In the genomic region with DNA sequence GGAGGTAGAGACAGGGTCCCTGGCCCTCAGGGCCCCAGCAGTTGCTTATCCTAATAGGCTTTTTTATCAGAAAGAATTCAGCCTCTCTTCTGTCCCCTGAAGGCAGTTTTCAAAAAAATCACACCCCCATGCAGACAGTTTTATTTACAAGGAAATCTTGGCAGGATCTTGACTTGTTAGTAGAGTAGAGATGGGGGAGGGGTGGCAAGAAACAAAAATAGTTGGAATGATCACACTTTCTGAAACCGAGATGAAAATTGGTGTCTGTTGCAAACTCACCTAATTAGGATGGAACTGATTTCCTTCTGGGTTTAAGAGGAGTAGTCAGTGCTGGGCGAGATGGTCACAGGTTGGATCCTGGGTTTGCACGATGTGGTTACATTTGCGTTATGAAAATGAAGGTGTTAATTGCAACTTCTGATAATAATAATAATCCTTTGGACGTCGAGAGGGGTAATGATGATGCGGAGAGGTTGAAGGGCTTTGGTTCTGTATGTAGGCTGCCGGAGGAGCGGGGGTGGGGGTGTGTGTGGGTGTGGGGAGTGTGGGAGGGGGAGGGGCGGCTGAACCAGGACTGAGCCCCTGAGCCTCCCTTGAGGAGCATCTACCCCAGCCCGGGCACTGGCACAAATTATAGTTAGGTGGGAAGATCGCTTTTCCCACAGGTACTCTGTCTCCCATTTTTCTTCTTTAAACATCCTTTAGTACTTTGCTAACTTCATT, we compare ENCODE assay signal across 11 mouse cellular contexts. TPM values are rescaled to one million over a fixed set of nuclear protein-coding genes. Genes with fewer than 3 reads are reported as not detected.
DNase-seq lines count a peak whose midpoint lies in the region; ATAC-seq and TF ChIP-seq lines count a peak whose summit lies in the region.
"Had no signal": no experiment of that assay in that cellular context is flagged by ENCODE, and none has a peak within 500 bp of the region (broad histone marks: within the 10 kb centered on the region; RNA-seq: fewer than 3 reads in every experiment).

No protein-coding gene starts in this region.

- TF ChIP-seq CTCF in lung, postnatal 0 days (IDR thresholded peaks at IDR 0.05) = no peak
- no peak for TF ChIP-seq CTCF in lung, adult 2 months (IDR thresholded peaks at IDR 0.05; ENCODE audit: insufficient read depth, low read length)

- no peak overlapping the region for H3K9ac ChIP-seq in lung, postnatal 0 days (replicated peaks; ENCODE audit: low read depth)
- H3K9ac ChIP-seq in forebrain, embryonic 13.5 days = 0 out of 2 replicates have a peak overlapping the region, but pooled peaks have one; percentile 89
- no peak overlapping the region for H3K9ac ChIP-seq in stomach, embryonic 14.5 days (replicated peaks; ENCODE audit: low read depth, low read length)
- H3K9ac ChIP-seq: liver, embryonic 15.5 days had no signal

- TF ChIP-seq EP300 in lung, postnatal 0 days (IDR thresholded peaks at IDR 0.05) = no peak

- H3K36me3 ChIP-seq in lung, postnatal 0 days (ENCODE audit: insufficient read depth, low read length) = no peaks in the 10 kb centered on the region
- peaks cover 8% of the 10 kb centered on the region; the same call in 1 of the 2 replicates for H3K36me3 ChIP-seq in forebrain, embryonic 13.5 days (ENCODE audit: poor library complexity, severe bottlenecking)
- no peaks in the 10 kb centered on the region for H3K36me3 ChIP-seq in limb, embryonic 10.5 days
- H3K36me3 ChIP-seq in stomach, embryonic 14.5 days (ENCODE audit: control insufficient read depth, insufficient read depth, low read length) = no peaks in the 10 kb centered on the region
- H3K36me3 ChIP-seq: G1E; liver, embryonic 15.5 days had no signal

- 0 out of 2 replicates have a peak, but pooled peaks cover 7% of the 10 kb centered on the region for H3K27me3 ChIP-seq in lung, postnatal 0 days (replicated peaks; ENCODE audit: insufficient read depth, low read length)
- H3K27me3 ChIP-seq in forebrain, embryonic 13.5 days = no peaks in the 10 kb centered on the region
- H3K27me3 ChIP-seq in limb, embryonic 10.5 days (ENCODE audit: low read depth, poor library complexity, severe bottlenecking) = peaks cover 92% of the 10 kb centered on the region
- peaks cover 11% of the 10 kb centered on the region; the same call in 1 of the 2 replicates for H3K27me3 ChIP-seq in stomach, embryonic 14.5 days (ENCODE audit: control insufficient read depth, insufficient read depth, low read length)

- H3K27ac ChIP-seq in lung, postnatal 0 days (ENCODE audit: low read length) = no peak overlapping the region
- H3K27ac ChIP-seq in forebrain, embryonic 13.5 days = peak overlapping the region; percentile 87
- H3K27ac ChIP-seq in limb, embryonic 10.5 days = no peak overlapping the region
- no peak overlapping the region for H3K27ac ChIP-seq in stomach, embryonic 14.5 days (ENCODE audit: low read length)
- H3K27ac ChIP-seq: liver, embryonic 15.5 days had no signal

- 0 out of 2 replicates have a peak overlapping the region, but pooled peaks have one; percentile 99 for H3K4me2 ChIP-seq in lung, postnatal 0 days (replicated peaks; ENCODE audit: low read depth, low read length)
- peak overlapping the region; percentile 88 for H3K4me2 ChIP-seq in forebrain, embryonic 13.5 days
- peak overlapping the region; percentile 99; the same call in 1 of the 2 replicates for H3K4me2 ChIP-seq in stomach, embryonic 14.5 days (replicated peaks; ENCODE audit: low read depth, low read length)

- TF ChIP-seq POLR2A in lung, adult 2 months (IDR thresholded peaks at IDR 0.05; ENCODE audit: borderline replicate concordance, extremely low read depth, low read depth, low read length) = no peak

- no peak for ATAC-seq in lung, postnatal 0 days
- ATAC-seq in forebrain, embryonic 13.5 days = no peak
- no peak for ATAC-seq in stomach, embryonic 14.5 days (ENCODE audit: insufficient number of reproducible peaks, insufficient read depth, low FRiP score, low read depth)

- peaks cover 19% of the 10 kb centered on the region for H3K4me1 ChIP-seq in lung, postnatal 0 days (ENCODE audit: insufficient read depth, low read depth, low read length)
- peaks cover 55% of the 10 kb centered on the region for H3K4me1 ChIP-seq in forebrain, embryonic 13.5 days
- peaks cover 42% of the 10 kb centered on the region for H3K4me1 ChIP-seq in limb, embryonic 10.5 days
- H3K4me1 ChIP-seq in stomach, embryonic 14.5 days (ENCODE audit: control insufficient read depth, insufficient read depth, low read length) = peaks cover 7% of the 10 kb centered on the region; the same call in 1 of the 2 replicates
- peaks cover 5% of the 10 kb centered on the region; the same call in 1 of the 2 replicates for H3K4me1 ChIP-seq in lung, adult 2 months (ENCODE audit: control insufficient read depth, insufficient read depth, low read length)

- no peaks in the 10 kb centered on the region for H3K9me3 ChIP-seq in lung, postnatal 0 days (ENCODE audit: low read length)
- H3K9me3 ChIP-seq in forebrain, embryonic 13.5 days (replicated peaks) = 0 out of 2 replicates have a peak, but pooled peaks cover 4% of the 10 kb centered on the region
- no peaks in the 10 kb centered on the region for H3K9me3 ChIP-seq in limb, embryonic 10.5 days (replicated peaks)
- H3K9me3 ChIP-seq in stomach, embryonic 14.5 days (ENCODE audit: control insufficient read depth, low read depth, low read length) = no peaks in the 10 kb centered on the region
- H3K9me3 ChIP-seq: G1E; liver, embryonic 15.5 days had no signal

- no peak for DNase-seq in lung, postnatal 0 days (ENCODE audit: low spot score)
- no peak for DNase-seq in lung, postnatal 4 days
- DNase-seq in limb, embryonic 10.5 days (ENCODE audit: low spot score) = no peak
- no peak for DNase-seq in right cerebral cortex, postnatal 4 days
- no peak for DNase-seq in gastrocnemius, postnatal 25 days
- no peak for DNase-seq in lung, adult 2 months
- DNase-seq: gastrocnemius, postnatal 10 days had no signal

- no peak overlapping the region for H3K4me3 ChIP-seq in lung, postnatal 0 days (ENCODE audit: low read depth, low read length)
- peak overlapping the region; percentile 84 for H3K4me3 ChIP-seq in forebrain, embryonic 13.5 days
- peak overlapping the region; percentile 81 for H3K4me3 ChIP-seq in limb, embryonic 10.5 days
- H3K4me3 ChIP-seq in stomach, embryonic 14.5 days (ENCODE audit: low read depth, low read length) = no peak overlapping the region; the same call in 1 of the 2 replicates
- no peak overlapping the region for H3K4me3 ChIP-seq in lung, adult 2 months (replicated peaks; ENCODE audit: extremely low read depth, low read depth, low read length)

- 7% methylated on average over 11 of the region's 12 CpGs for WGBS in lung, postnatal 0 days
- WGBS in forebrain, embryonic 13.5 days = 3% methylated on average over 12 of the region's 12 CpGs
- WGBS in limb, embryonic 10.5 days = 8% methylated on average over 12 of the region's 12 CpGs
- 8% methylated on average over 12 of the region's 12 CpGs for WGBS in stomach, embryonic 14.5 days
- 10% methylated on average over 12 of the region's 12 CpGs for WGBS in lung, adult 2 months

RNA-seq across cellular contexts. Expression of a gene that starts 1.0 kb away (rescaled TPM):
- 0.86 and 1.3 TPM in 2 replicates for polyA plus RNA-seq in lung, postnatal 0 days (2015; fragmentation: Nextera tagmentation; extraction: Ambion mirVana)
- polyA plus RNA-seq in forebrain, embryonic 13.5 days (2015; fragmentation: Nextera tagmentation; extraction: Ambion mirVana) = 24.9 and 27.5 TPM in 2 replicates
- polyA plus RNA-seq in limb, embryonic 10.5 days (2016; fragmentation: Nextera tagmentation; extraction: Ambion mirVana) = 0.34 and 0.85 TPM in 2 replicates
- 3.3 and 3.7 TPM in 2 replicates for polyA plus RNA-seq in stomach, embryonic 14.5 days (2014; fragmentation: Nextera tagmentation; extraction: Ambion mirVana)
- 1 to 10 TPM; 6.9 to 7.1 TPM for total RNA-seq in gastrocnemius, postnatal 25 days (2021)
- 2.7 and 2.9 TPM in 2 replicates for polyA plus RNA-seq in lung, adult 2 months (2012; rRNA removed)

Comparison
In these comparisons a context has a peak if more than half of its experiments do, and no peak if none do; other contexts are left out.
1. H3K4me3 ChIP-seq: peak in forebrain, embryonic 13.5 days (single experiment) and limb, embryonic 10.5 days (single experiment); none in lung, postnatal 0 days (single experiment), stomach, embryonic 14.5 days (single experiment) and lung, adult 2 months (single experiment).
2. Peak in every context shown above with its lines, with median percentiles within 50 percentile points of each other: H3K4me2 ChIP-seq.